Mouse (Mus musculus): ENCODE data around the gene Ddit4.

DNA sequence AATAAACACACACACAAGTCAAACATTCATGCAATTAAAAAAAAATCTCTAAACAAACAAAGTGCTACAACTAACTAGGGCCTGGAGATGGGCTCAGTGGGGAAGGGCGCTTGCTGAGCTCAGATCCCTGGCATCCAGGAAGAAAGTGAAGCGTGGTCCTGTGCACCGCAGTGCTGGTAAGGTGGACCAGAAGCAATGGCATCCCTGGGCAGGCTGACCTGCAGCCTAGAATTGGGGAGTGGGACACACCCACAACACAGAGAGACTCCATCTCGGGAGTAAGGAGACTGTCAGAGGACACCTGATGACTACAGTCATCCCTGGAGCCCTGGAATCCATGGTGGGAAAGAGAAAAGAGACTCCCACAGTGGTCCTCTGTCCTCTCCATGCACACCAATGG lies 21.8 kb upstream of the Ddit4 start:
- TF ChIP-seq USF1 (IDR thresholded peaks at IDR 0.05; ENCODE audit: low read depth), result no peak
- no peak for TF ChIP-seq TCF12 (IDR thresholded peaks at IDR 0.05; ENCODE audit: insufficient read depth, poor library complexity, severe bottlenecking)
- TF ChIP-seq POLR2A (IDR thresholded peaks at IDR 0.05; ENCODE audit: insufficient read length, low read depth), result no peak
- no peak for TF ChIP-seq CEBPB (IDR thresholded peaks at IDR 0.05; ENCODE audit: insufficient read depth, poor library complexity, severe bottlenecking)
- no peak for TF ChIP-seq POLR2AphosphoS2 (IDR thresholded peaks at IDR 0.05; ENCODE audit: insufficient read length, low read depth)
- no peak for TF ChIP-seq E2F4 (IDR thresholded peaks at IDR 0.05; ENCODE audit: insufficient read depth)
- no peak for TF ChIP-seq MYOG (IDR thresholded peaks at IDR 0.05; ENCODE audit: control insufficient read depth in 1 of 3, insufficient read depth in 1 of 3, insufficient read length in 2 of 3, low read depth in 2 of 3)
- TF ChIP-seq MAX (IDR thresholded peaks at IDR 0.05; ENCODE audit: low read depth), result no peak
